Mouse (Mus musculus): ENCODE measurements around the gene Nmt1.

DNA sequence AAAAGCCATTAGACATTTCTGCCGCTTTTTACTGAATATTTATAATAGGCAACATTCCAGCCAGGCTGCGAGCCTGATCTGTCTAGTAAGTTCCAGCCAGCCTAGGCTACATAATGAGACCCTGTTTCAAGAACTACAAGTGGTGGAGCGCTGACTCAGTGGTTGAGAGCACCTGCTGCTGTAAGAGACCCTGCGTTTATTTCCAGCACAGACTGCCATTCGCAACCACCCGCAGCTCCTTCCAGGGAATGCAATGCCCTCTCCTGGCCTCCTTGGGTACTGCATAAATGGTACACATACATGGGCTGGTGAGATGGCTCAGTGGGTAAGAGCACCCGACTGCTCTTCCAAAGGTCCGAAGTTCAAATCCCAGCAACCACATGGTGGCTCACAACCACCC is 18.8 kb upstream of the Nmt1 start:
- TF ChIP-seq CTCF (IDR thresholded peaks at IDR 0.05) (peak; percentile 65), EP300 (IDR thresholded peaks at IDR 0.05) (no peak)
